Comparison of ENCODE assay signal across 27 mouse cellular contexts in the genomic region with DNA sequence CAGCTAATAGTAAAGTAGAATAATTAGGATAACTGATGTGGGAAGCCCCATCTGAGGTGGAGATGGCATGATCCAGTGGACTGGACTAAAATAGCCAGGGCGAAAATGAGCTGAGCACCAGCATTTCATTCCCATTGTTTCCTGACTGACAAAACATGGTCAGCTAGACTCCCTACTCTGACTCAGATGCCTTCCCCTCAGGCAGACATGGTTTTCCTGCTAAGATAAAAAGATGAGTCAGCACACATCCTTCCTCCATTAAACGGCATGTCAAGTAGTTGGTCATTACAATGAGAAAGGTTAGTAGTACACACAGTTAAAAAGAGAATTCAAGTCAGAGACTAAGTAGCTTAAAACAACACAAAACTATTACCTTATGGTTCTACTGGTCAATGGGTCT.
"Had no signal": no experiment of that assay in that cellular context is flagged by ENCODE, and none has a peak within 500 bp of the region (broad histone marks: within the 10 kb centered on the region; RNA-seq: fewer than 3 reads in every experiment).

No protein-coding gene starts in this region.

- H3K27ac ChIP-seq: gastrocnemius, adult 2 months; heart, embryonic 10.5 days; hindbrain, embryonic 10.5 days; hindbrain, embryonic 12.5 days; hindbrain, embryonic 14.5 days; intestine, embryonic 15.5 days; layer of hippocampus, adult 2 months; left cerebral cortex, adult 2 months; limb, embryonic 10.5 days; limb, embryonic 12.5 days; liver, embryonic 14.5 days had no signal

- H3K4me2 ChIP-seq: heart, embryonic 12.5 days; hindbrain, embryonic 12.5 days; hindbrain, embryonic 14.5 days; intestine, embryonic 15.5 days; limb, embryonic 12.5 days; liver, embryonic 11.5 days had no signal

- H3K27me3 ChIP-seq: heart, embryonic 12.5 days; hindbrain, embryonic 12.5 days; intestine, embryonic 15.5 days; limb, embryonic 12.5 days had no signal

- H3K9me3 ChIP-seq: heart, embryonic 10.5 days; heart, embryonic 12.5 days; hindbrain, embryonic 10.5 days; hindbrain, embryonic 12.5 days; intestine, embryonic 15.5 days; limb, embryonic 10.5 days; limb, embryonic 12.5 days had no signal

- H3K36me3 ChIP-seq: heart, embryonic 10.5 days; heart, embryonic 12.5 days; hindbrain, embryonic 10.5 days; hindbrain, embryonic 12.5 days; intestine, embryonic 15.5 days; limb, embryonic 10.5 days; limb, embryonic 12.5 days had no signal

- DNase-seq: gastrocnemius, adult 2 months; gastrocnemius, postnatal 10 days; gastrocnemius, postnatal 25 days; heart, adult 18-20 months; heart, postnatal 10 days; heart, postnatal 4 days; kidney, adult 18-20 months; kidney, adult 8-10 months; kidney, postnatal 10 days; kidney, postnatal 25 days; kidney, postnatal 4 days; liver had no signal

- ATAC-seq: hindbrain, embryonic 16.5 days; inflammation-experienced regulatory T-cells, adult 6 months; intestine, embryonic 15.5 days; intestine, postnatal 0 days had no signal

- H3K4me3 ChIP-seq: gastrocnemius, adult 2 months; heart, embryonic 10.5 days; heart, embryonic 12.5 days; hindbrain, embryonic 10.5 days; hindbrain, embryonic 12.5 days; intestine, embryonic 15.5 days; layer of hippocampus, adult 2 months; left cerebral cortex, adult 2 months; limb, embryonic 10.5 days; limb, embryonic 12.5 days had no signal

- H3K9ac ChIP-seq: heart, embryonic 12.5 days; hindbrain, embryonic 12.5 days; hindbrain, embryonic 14.5 days; intestine, embryonic 15.5 days; limb, embryonic 12.5 days; liver, embryonic 14.5 days had no signal

- H3K4me1 ChIP-seq: heart, embryonic 10.5 days; heart, embryonic 12.5 days; hindbrain, embryonic 10.5 days; hindbrain, embryonic 12.5 days; intestine, embryonic 15.5 days; limb, embryonic 12.5 days had no signal
